Mouse (Mus musculus) ES-CJ7 (cell line): ENCODE data around the gene Slc35b2.

ENCODE experiments used
- DNase-seq: peaks from one replicate; pipeline ENCODE4 v3.0.0; 2011; ENCODE audit warnings: low read depth, low spot score

Gene Slc35b2

DNA sequence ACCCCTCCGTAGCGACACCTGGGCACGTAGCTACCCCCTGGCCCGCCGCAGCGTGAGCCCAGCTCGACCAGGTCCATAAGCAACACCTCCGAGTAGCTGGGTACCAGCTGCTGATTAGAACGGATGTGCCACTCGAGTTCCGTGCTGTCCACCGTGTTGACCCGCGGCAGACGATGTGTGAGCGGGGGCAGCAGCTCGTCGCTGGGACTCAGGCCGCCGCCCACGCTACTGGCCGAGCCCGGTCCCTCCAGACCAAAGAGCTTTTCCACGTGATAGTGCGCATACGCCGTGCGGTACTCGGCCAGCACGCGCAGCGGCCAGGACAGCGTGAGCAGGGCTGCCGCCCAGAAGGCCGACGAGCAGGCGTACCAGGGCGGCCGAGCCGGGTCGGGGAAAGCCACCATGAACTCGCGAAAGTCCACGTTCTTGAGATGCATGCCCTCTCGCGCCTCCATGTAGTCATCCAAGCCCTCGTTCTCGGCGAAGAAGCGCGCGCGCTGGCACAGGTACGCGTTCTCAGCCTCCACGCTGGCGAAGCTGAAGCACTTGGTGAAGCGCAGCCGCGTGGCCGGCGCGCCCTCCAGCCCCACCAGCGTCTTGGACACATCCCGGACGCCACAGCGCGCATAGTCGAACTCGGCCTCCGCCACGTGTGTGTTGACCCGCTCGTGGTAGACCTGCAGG is 18.3 kb upstream of the Slc35b2 start:
- peak; percentile 42 for DNase-seq

DNA sequence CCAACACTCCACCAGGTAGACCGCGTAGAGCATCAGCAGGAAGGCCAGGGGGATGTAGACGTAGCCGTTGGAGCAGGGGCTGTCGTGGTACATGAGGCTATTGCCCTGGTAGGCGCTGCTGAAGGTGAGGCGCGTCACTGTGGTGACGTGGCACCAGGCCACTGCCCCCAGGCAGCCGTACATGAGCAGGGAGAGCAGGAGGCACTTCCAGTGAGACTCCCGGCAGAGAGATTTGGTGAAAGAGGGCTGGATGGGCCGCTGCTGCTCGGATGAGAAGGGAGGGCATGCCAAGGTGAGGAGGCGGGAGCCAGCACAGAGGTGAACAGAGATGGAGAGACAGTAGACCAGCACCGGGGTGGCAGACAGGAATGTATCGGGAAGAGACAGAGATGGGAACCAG is 16.7 kb upstream of the Slc35b2 start:
- DNase-seq = no peak

DNA sequence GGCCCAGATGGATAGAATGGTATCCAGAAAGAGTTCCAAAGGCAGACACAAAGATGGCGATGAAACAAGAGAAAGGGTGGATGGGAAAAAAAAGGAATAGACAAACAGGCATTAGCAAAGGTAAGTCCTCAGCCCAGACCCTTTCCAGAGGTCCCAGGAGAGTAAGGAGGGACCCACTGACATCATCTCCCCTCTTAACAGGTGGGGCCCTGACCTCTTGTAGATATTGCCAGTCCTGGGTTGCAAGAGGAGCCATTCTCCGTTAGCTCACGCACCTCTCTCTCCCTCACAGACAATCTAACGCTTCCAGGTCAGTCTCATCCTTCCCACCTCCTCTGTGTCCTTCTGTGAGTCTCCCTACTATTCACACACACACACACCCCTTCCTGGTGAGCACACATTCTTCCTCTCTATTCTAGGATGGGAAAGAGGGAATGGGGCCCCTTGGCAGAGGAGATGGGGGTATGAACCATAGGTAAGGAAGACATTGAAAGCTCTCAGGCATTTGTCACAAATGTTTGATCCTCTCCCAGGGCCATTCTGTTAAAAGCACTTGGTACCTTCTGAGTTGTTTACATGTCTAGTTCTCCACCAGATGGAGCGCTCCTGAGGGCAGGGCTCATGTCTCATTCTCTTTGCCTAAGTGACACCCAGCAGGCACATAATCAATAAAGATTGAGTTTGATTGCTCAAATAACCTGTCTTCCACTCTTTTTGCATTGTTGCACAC is 16.0 kb upstream of the Slc35b2 start:
- DNase-seq = no peak

- peak; percentile 93 for DNase-seq
These were observed 14.8 kb upstream of the Slc35b2 start for GRCm38 (mm10) chr17:45548541-45549512.

- peak; percentile 58 for DNase-seq
These were observed 14.0 kb upstream of the Slc35b2 start, which contains the start of gene Tmem151b for GRCm38 (mm10) chr17:45549617-45550181. Gene Tmem151b (minus strand): TSS chr17:45549677.

DNA sequence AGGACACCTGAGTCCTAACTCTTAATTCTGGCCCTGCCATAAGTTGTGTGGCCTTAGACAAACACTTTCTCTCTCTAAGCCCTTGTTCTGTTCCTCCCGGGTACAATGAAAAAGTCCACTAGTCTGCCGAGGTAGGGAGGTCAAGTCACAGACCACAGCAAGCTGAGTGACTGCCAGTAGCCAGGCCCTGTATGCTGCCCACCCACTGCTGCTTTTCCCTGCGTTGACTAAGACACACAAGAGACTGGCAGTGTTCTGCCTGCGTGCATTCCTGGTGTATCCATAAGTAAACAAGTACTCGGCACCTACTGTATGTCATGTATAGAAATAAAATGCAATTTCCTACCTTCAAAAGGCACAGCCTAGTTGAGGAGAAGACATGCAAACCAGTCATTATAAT is 13.4 kb upstream of the Slc35b2 start:
- DNase-seq = no peak

- DNase-seq = no peak
These were observed 12.4 kb upstream of the Slc35b2 start for GRCm38 (mm10) chr17:45551249-45551796.

GRCm38 (mm10) chr17:45551816-45552451 is 11.7 kb upstream of the Slc35b2 start:
- peak; percentile 85 for DNase-seq

DNA sequence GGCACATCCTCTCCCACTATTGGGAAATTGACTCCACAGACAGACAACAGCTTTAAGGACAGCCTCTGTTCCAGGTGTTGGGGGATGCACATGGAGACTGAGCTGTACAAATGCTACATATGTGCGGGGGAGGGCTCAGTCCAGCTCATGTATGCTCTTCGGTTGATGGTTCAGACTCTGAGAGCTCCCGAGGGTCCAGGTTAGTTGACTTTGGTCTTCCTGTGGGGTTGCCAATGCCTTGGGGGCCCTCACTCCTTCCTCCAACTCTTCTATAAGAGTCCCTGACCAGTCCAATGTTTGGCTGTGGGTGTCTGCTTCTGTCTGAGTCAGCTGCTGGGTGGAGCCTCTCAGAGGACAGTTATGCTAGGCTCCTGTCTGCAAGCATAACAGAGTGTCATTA is 10.6 kb upstream of the Slc35b2 start:
- no peak for DNase-seq

DNA sequence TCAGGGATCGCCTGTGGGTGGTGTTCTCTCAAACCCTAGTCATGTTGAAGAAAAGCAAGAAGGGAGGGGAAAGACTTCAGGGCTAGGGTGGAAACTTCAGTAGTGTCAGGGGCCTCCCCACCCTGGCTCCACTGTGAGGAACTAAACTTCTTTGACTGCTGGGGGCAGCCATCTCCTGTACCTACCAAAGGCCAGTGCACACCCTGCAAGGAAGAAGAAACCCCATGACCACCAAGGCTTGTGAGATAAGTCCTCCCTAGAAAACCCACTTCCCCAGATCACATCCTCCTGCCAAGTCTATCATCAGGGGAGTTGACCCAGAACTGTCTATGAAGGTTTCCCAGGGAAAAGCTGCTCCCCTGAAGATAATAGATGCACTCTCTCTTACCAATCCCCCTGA is 9.3 kb upstream of the Slc35b2 start:
- no peak for DNase-seq

DNA sequence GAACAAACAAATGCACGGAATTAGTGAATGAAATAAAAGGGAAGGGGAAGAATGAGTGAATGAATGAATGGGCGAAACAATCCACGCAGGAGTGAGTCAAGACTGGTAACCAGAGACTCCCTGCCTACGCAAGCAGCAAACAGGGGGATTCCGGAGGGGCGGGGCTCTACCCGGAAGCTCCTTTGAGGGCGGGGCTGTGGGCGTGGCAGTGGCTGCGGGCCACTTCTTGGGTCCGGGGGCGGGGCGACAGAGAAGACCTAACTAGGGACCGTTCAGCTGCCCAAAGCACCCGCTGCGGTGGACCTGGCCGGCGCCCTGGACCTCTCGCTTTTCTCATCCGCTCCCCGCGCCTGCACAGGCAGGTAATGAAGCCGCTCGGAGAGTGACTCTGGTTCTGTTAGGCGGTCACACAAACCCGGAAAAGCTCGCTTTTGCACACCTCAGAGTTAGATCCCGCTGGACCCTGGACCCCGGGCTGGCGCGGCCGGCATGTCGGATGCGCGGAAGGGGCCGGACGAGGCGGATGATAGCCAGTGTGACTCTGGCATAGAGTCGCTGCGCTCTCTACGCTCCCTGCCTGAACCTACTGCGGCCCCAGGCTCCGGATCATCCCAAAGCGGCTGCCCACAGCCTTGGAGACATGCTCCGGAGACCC is 8.1 kb upstream of the Slc35b2 start, which contains the start of gene Nfkbie:
TSS of gene Nfkbie (plus strand) at position 252 of the 655 bp plus-strand sequence.
- peak; percentile 88 for DNase-seq

GRCm38 (mm10) chr17:45556107-45556489 is 7.6 kb upstream of the Slc35b2 start:
- no peak for DNase-seq

GRCm38 (mm10) chr17:45556514-45557245 is 7.0 kb upstream of the Slc35b2 start:
- DNase-seq = no peak

GRCm38 (mm10) chr17:45557246-45557824 is 6.3 kb upstream of the Slc35b2 start:
- DNase-seq = no peak

DNA sequence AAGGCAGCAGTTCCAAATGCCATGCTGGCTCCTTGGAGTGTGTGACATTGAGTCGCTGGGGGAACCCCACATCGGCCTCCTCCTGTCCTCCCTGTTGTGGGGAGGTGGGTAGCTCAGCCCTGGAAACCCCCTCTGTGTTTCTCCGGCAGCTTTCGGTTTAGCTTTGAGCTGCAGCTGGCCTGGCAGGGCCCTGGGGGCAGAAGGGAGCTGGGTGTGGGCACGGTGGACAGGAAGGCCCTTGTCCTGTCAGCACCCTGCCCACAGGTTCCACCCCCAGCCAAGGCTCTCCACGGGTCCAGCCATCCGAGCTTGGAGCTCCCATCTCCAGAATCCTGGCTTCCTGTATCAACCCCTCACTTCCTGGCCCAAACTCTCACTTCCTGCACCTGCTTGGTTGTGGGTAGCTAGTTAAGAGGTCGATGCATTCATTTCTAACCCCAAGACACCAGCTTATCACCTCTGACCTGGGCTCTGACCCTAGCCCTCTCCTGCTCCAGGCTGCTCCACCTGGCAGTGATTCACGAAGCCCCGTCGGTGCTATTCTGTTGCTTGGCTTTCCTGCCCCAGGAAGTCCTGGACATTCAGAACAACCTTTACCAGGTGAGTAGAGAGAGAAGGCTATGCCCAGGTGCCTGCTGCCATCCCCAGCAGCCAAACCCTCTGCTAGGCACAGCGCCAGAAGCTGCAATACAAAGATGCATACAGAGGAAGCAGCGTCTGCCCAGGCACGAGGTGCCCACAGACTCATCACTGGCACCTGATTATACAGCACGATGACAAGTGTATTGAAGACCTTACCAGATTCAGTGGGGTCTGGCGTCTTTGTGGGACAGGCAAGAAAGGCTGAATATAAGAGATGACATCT is 5.4 kb upstream of the Slc35b2 start:
- no peak for DNase-seq

DNA sequence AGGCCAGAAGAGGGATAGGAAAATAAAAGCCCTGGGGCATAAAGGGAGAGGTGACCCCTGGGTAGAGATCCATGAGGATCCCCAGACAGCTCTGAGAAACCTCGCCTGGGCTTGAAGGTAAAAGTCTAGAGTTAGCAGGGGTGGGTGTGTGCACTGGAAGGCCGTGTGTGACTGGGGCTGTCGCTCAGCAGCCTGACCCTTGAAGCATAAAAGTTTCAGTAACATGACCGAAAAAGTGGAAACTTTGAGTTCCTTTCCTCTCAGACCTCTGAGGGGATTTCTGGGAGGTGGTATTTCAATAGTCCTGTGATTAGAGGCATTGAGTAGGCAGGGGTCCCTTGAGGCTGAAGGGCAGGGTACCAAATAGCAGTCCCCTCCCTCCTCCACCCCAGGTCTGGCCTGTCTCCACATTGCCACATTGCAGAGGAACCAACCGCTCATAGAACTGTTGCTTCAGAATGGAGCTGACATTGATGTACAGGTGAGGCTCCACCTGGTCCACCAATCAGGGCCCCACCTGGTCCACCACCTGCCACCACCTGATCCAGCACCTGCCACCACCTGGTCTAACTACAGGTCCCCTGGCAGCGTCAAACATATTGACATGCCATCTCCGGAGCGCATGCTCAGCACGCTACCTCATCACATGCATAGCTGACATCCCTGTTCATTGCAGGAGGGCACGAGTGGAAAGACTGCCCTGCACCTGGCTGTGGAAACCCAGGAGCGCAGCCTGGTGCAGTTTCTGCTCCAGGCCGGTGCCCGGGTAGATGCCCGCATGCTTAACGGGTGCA is 3.7 kb upstream of the Slc35b2 start:
- DNase-seq = no peak

- DNase-seq = no peak
These were observed 458 bp upstream of the Slc35b2 start for GRCm38 (mm10) chr17:45563216-45563615.
